Mouse (Mus musculus): ENCODE results near the gene Clasrp. TPM values are rescaled to one million over a fixed set of nuclear protein-coding genes. Genes with fewer than 3 reads are reported as not detected.

The Clasrp gene
- polyA plus RNA-seq, 1 experiment = 41.1 TPM

- Histone ChIP-seq H3K4me1 (ENCODE audit: control insufficient read depth, insufficient read depth, low read length) (peaks cover 2% of the 10 kb centered on the region; the same call in 1 of the 2 replicates), H3K4me3 (ENCODE audit: insufficient read depth, low read length) (no peak overlapping the region), H3K27ac (ENCODE audit: insufficient read depth, low read depth, low read length) (no peak overlapping the region)
- TF ChIP-seq CTCF (IDR thresholded peaks at IDR 0.05; ENCODE audit: low read depth, low read length) (no peak), POLR2A (IDR thresholded peaks at IDR 0.05; ENCODE audit: borderline replicate concordance, low read depth, low read length) (no peak)
These were observed 10.8 kb upstream of the Clasrp start for GRCm38 (mm10) chr7:19615036-19615577.

GRCm38 (mm10) chr7:19610969-19611368 lies 6.7 kb upstream of the Clasrp start:
- no peak overlapping the region for H3K4me3 ChIP-seq (ENCODE audit: insufficient read depth, low read length)
- no peaks in the 10 kb centered on the region for H3K4me1 ChIP-seq (ENCODE audit: control insufficient read depth, insufficient read depth, low read length)
- TF ChIP-seq POLR2A (IDR thresholded peaks at IDR 0.05; ENCODE audit: borderline replicate concordance, low read depth, low read length) (no peak), CTCF (IDR thresholded peaks at IDR 0.05; ENCODE audit: low read depth, low read length) (no peak)
- H3K27ac ChIP-seq (ENCODE audit: insufficient read depth, low read depth, low read length) = no peak overlapping the region

- TF ChIP-seq POLR2A (IDR thresholded peaks at IDR 0.05; ENCODE audit: borderline replicate concordance, low read depth, low read length) (no peak), CTCF (IDR thresholded peaks at IDR 0.05; ENCODE audit: low read depth, low read length) (no peak)
- Histone ChIP-seq H3K4me3 (ENCODE audit: insufficient read depth, low read length) (no peak overlapping the region), H3K4me1 (ENCODE audit: control insufficient read depth, insufficient read depth, low read length) (no peaks in the 10 kb centered on the region), H3K27ac (ENCODE audit: insufficient read depth, low read depth, low read length) (no peak overlapping the region)
These were observed 5.5 kb upstream of the Clasrp start for GRCm38 (mm10) chr7:19609641-19610332.

- Histone ChIP-seq H3K4me3 (ENCODE audit: insufficient read depth, low read length) (no peak overlapping the region), H3K27ac (ENCODE audit: insufficient read depth, low read depth, low read length) (no peak overlapping the region), H3K4me1 (ENCODE audit: control insufficient read depth, insufficient read depth, low read length) (peaks cover 12% of the 10 kb centered on the region)
- TF ChIP-seq CTCF (IDR thresholded peaks at IDR 0.05; ENCODE audit: low read depth, low read length) (no peak), POLR2A (IDR thresholded peaks at IDR 0.05; ENCODE audit: borderline replicate concordance, low read depth, low read length) (no peak)
These were observed 3.0 kb upstream of the Clasrp start for GRCm38 (mm10) chr7:19607291-19607690.

GRCm38 (mm10) chr7:19604606-19605214 lies 424 bp upstream of the Clasrp start:
- Histone ChIP-seq H3K27ac (ENCODE audit: insufficient read depth, low read depth, low read length) (peak overlapping the region; percentile 51), H3K4me3 (ENCODE audit: insufficient read depth, low read length) (peak overlapping the region; percentile 23; the same call in 1 of the 2 replicates), H3K4me1 (ENCODE audit: control insufficient read depth, insufficient read depth, low read length) (peaks cover 32% of the 10 kb centered on the region)

- peaks cover 32% of the 10 kb centered on the region for H3K4me1 ChIP-seq (ENCODE audit: control insufficient read depth, insufficient read depth, low read length)
- peak overlapping the region; percentile 88 for H3K4me3 ChIP-seq (ENCODE audit: insufficient read depth, low read length)
- H3K27ac ChIP-seq (ENCODE audit: insufficient read depth, low read depth, low read length) = no peak overlapping the region
- TF ChIP-seq CTCF (IDR thresholded peaks at IDR 0.05; ENCODE audit: low read depth, low read length) (no peak), POLR2A (IDR thresholded peaks at IDR 0.05; ENCODE audit: borderline replicate concordance, low read depth, low read length) (no peak)
These were observed 1.2 kb downstream of the Clasrp start for GRCm38 (mm10) chr7:19603055-19603454.

GRCm38 (mm10) chr7:19600562-19600961 lies 3.7 kb downstream of the Clasrp start:
- Histone ChIP-seq H3K4me3 (ENCODE audit: insufficient read depth, low read length) (no peak overlapping the region), H3K4me1 (ENCODE audit: control insufficient read depth, insufficient read depth, low read length) (peaks cover 32% of the 10 kb centered on the region), H3K27ac (ENCODE audit: insufficient read depth, low read depth, low read length) (peak overlapping the region; percentile 21)
- TF ChIP-seq CTCF (IDR thresholded peaks at IDR 0.05; ENCODE audit: low read depth, low read length) (no peak), POLR2A (IDR thresholded peaks at IDR 0.05; ENCODE audit: borderline replicate concordance, low read depth, low read length) (no peak)

- Histone ChIP-seq H3K27ac (ENCODE audit: insufficient read depth, low read depth, low read length) (no peak overlapping the region), H3K4me1 (ENCODE audit: control insufficient read depth, insufficient read depth, low read length) (peaks cover 4% of the 10 kb centered on the region; the same call in 1 of the 2 replicates)
These were observed 11.1 kb downstream of the Clasrp start for GRCm38 (mm10) chr7:19593061-19593730.

GRCm38 (mm10) chr7:19589917-19590316 lies 14.4 kb downstream of the Clasrp start:
- Histone ChIP-seq H3K4me1 (ENCODE audit: control insufficient read depth, insufficient read depth, low read length) (peaks cover 4% of the 10 kb centered on the region; the same call in 1 of the 2 replicates), H3K4me3 (ENCODE audit: insufficient read depth, low read length) (no peak overlapping the region), H3K27ac (ENCODE audit: insufficient read depth, low read depth, low read length) (no peak overlapping the region)
- peak; percentile 81 for TF ChIP-seq CTCF (IDR thresholded peaks at IDR 0.05; ENCODE audit: low read depth, low read length)
- no peak for TF ChIP-seq POLR2A (IDR thresholded peaks at IDR 0.05; ENCODE audit: borderline replicate concordance, low read depth, low read length)

More at GRCm38 (mm10) chr7:19593061-19593730, 11.1 kb downstream of the Clasrp start:
- TF ChIP-seq POLR2A (IDR thresholded peaks at IDR 0.05; ENCODE audit: borderline replicate concordance, low read depth, low read length) (no peak), CTCF (IDR thresholded peaks at IDR 0.05; ENCODE audit: low read depth, low read length) (no peak)
- H3K4me3 ChIP-seq (ENCODE audit: insufficient read depth, low read length) = no peak overlapping the region

All from bone marrow macrophage, adult 2 months (primary cell).